Mouse (Mus musculus) CH12.LX (cell line): ENCODE data around the gene Pcbp4. TPM values are rescaled to one million over a fixed set of nuclear protein-coding genes. Genes with fewer than 3 reads are reported as not detected.

Experiments
- DNase-seq: peaks from one replicate; pipeline ENCODE4 v3.0.0-alpha.2; 2013; ENCODE audit errors: extremely low read depth
- H3K27ac ChIP-seq: 2 replicates; pipeline ENCODE4 v1.5.1; 2012; ENCODE audit warnings: low read depth, mild to moderate bottlenecking, control low read depth, moderate library complexity; ENCODE audit not compliant: insufficient read depth
- H3K27me3 ChIP-seq: replicated peaks from 2 replicates; pipeline ENCODE3; 2012; ENCODE audit warnings: inconsistent platforms
- H3K36me3 ChIP-seq, 2 experiments: replicated peaks in 1 of 2; 2 replicates each; pipeline versions ENCODE3 to v1.6.1; 2012; ENCODE audit warnings: inconsistent platforms in 1 of 2, low read length in 1 of 2, mild to moderate bottlenecking in 1 of 2, mixed read lengths in 1 of 2, moderate library complexity in 1 of 2; ENCODE audit not compliant: control insufficient read depth in 1 of 2, insufficient read depth in 1 of 2
- H3K4me1 ChIP-seq, 2 experiments: 2 replicates each; pipeline ENCODE4 v1.6.1; 2012; ENCODE audit warnings: inconsistent platforms in 1 of 2, moderate library complexity in 1 of 2; ENCODE audit not compliant: insufficient read depth in 2 of 2, control insufficient read depth in 1 of 2
- H3K4me2 ChIP-seq: 2 replicates; pipeline ENCODE4 v1.6.1; 2012; ENCODE audit warnings: low read depth, mild to moderate bottlenecking, control low read depth; ENCODE audit not compliant: poor library complexity, insufficient read depth, severe bottlenecking
- H3K4me3 ChIP-seq, 3 experiments: fragments of 150-350 bp in 1 of 3; sonication (generic) in 1 of 3; replicated peaks in 1 of 3; 2 replicates each; pipeline versions ENCODE3 to v1.5.1; 2011 to 2012; ENCODE audit warnings: low read depth in 2 of 3, low read length in 2 of 3, mild to moderate bottlenecking in 2 of 3, moderate library complexity in 2 of 3, control low read depth in 1 of 3, improper control_type of control experiment in 1 of 3, inconsistent platforms in 1 of 3, mixed read lengths in 1 of 3; ENCODE audit not compliant: poor library complexity in 1 of 3
- H3K79me2 ChIP-seq: replicated peaks from 2 replicates; pipeline ENCODE4 v1.6.1; 2012; ENCODE audit warnings: mild to moderate bottlenecking, moderate library complexity; ENCODE audit not compliant: control insufficient read depth, poor library complexity, insufficient read depth, severe bottlenecking; ENCODE audit errors: extremely low read depth
- H3K9ac ChIP-seq: 2 replicates; pipeline ENCODE4 v1.6.1; 2012; ENCODE audit warnings: low read depth, mild to moderate bottlenecking, control low read depth, moderate library complexity; ENCODE audit not compliant: insufficient read depth
- H3K9me3 ChIP-seq: replicated peaks from 2 replicates; pipeline ENCODE3; 2012; ENCODE audit warnings: low read length, inconsistent platforms, mixed read lengths
- BHLHE40 ChIP-seq: IDR thresholded peaks from 2 replicates; pipeline ENCODE4 v1.6.1; 2011; ENCODE audit warnings: mild to moderate bottlenecking, low read depth, low read length, improper control_type of control experiment
- CHD1 ChIP-seq: IDR thresholded peaks from 2 replicates; pipeline ENCODE4 v1.6.1; 2012; ENCODE audit warnings: low read depth, low read length, improper control_type of control experiment, inconsistent platforms
- CHD2 ChIP-seq: IDR thresholded peaks from 2 replicates; pipeline ENCODE4 v1.6.1; 2011; ENCODE audit warnings: low read length, improper control_type of control experiment
- CTCF ChIP-seq, 2 experiments: IDR thresholded peaks in 1 of 2; conservative IDR thresholded peaks in 1 of 2; 2 replicates each; pipeline ENCODE4 v1.5.1; 2011 to 2012; ENCODE audit warnings: low read depth in 2 of 2, low read length in 2 of 2, improper control_type of control experiment in 1 of 2, inconsistent platforms in 1 of 2, mild to moderate bottlenecking in 1 of 2, moderate library complexity in 1 of 2
- E2F4 ChIP-seq: IDR thresholded peaks from 2 replicates; pipeline ENCODE4 v1.6.1; 2011; ENCODE audit warnings: low read depth, low read length, improper control_type of control experiment; ENCODE audit not compliant: insufficient replicate concordance
- EP300 ChIP-seq: IDR thresholded peaks from 2 replicates; pipeline ENCODE4 v1.6.1; 2011; ENCODE audit warnings: low read length, improper control_type of control experiment
- GABPA ChIP-seq: IDR thresholded peaks from 2 replicates; pipeline ENCODE4 v1.6.1; 2012; ENCODE audit warnings: low read depth, low read length, improper control_type of control experiment, inconsistent platforms; ENCODE audit not compliant: insufficient replicate concordance
- KAT2A ChIP-seq: IDR thresholded peaks from 2 replicates; pipeline ENCODE4 v1.6.1; 2012; ENCODE audit warnings: low read length, improper control_type of control experiment, inconsistent platforms; ENCODE audit not compliant: insufficient replicate concordance
- MEF2A ChIP-seq: IDR thresholded peaks from 2 replicates; pipeline ENCODE4 v1.6.1; 2014; ENCODE audit warnings: low read depth, mild to moderate bottlenecking, inconsistent platforms, low read length, improper control_type of control experiment, borderline replicate concordance
- MXI1 ChIP-seq: IDR thresholded peaks from 2 replicates; pipeline ENCODE4 v1.6.1; 2011; ENCODE audit warnings: mild to moderate bottlenecking, low read depth, low read length, improper control_type of control experiment
- MYC ChIP-seq: IDR thresholded peaks from 2 replicates; pipeline ENCODE4 v1.6.1; 2011; ENCODE audit warnings: low read depth, mild to moderate bottlenecking, improper control_type of control experiment, low read length
- PAX5 ChIP-seq: IDR thresholded peaks from 2 replicates; pipeline ENCODE4 v1.6.1; 2012; ENCODE audit warnings: low read length, inconsistent platforms, mixed read lengths
- POLR2AphosphoS2 ChIP-seq: IDR thresholded peaks from 2 replicates; pipeline ENCODE4 v1.6.1; 2011; ENCODE audit warnings: low read depth, low read length, improper control_type of control experiment
- RAD21 ChIP-seq: IDR thresholded peaks from 2 replicates; pipeline ENCODE4 v1.6.1; 2011; ENCODE audit warnings: low read depth, mild to moderate bottlenecking, low read length, improper control_type of control experiment, moderate library complexity
- RCOR1 ChIP-seq: conservative IDR thresholded peaks from 2 replicates; pipeline ENCODE4 v1.6.1; 2012; ENCODE audit warnings: low read depth, mild to moderate bottlenecking, inconsistent platforms, low read length, improper control_type of control experiment
- SIN3A ChIP-seq: IDR thresholded peaks from 2 replicates; pipeline ENCODE4 v1.6.1; 2012; ENCODE audit warnings: low read length, improper control_type of control experiment, inconsistent platforms
- UBTF ChIP-seq: IDR thresholded peaks from 2 replicates; pipeline ENCODE4 v1.6.1; 2012; ENCODE audit warnings: low read depth, mild to moderate bottlenecking, inconsistent platforms, low read length, improper control_type of control experiment, moderate library complexity
- USF1 ChIP-seq: IDR thresholded peaks from 2 replicates; pipeline ENCODE4 v1.6.1; 2014; ENCODE audit warnings: low read depth, mild to moderate bottlenecking, inconsistent platforms, low read length, improper control_type of control experiment
- USF2 ChIP-seq: conservative IDR thresholded peaks from 2 replicates; pipeline ENCODE4 v1.6.1; 2011; ENCODE audit warnings: low read depth, low read length, improper control_type of control experiment
- ZMIZ1 ChIP-seq: IDR thresholded peaks from 2 replicates; pipeline ENCODE4 v1.6.1; 2012; ENCODE audit warnings: low read depth, mild to moderate bottlenecking, inconsistent platforms, low read length, improper control_type of control experiment
- dilution Hi-C: fragments of 300-500 bp; cut with MboI; formaldehyde crosslinking; loops from 2 replicates; pipeline ENCODE4 v1.14.3; 2020; ENCODE audit warnings: low sequenced_read_pairs; ENCODE audit not compliant: extremely low pct_unique_long_range_greater_than_20kb, extremely low pct_ligation_motif_present
- in situ Hi-C: fragments of 300-500 bp; cut with MboI; formaldehyde crosslinking; loops from 3 replicates; pipeline ENCODE4 v1.14.3; 2019; ENCODE audit warnings: low sequenced_read_pairs, low pct_ligation_motif_present, low pct_unique_long_range_greater_than_20kb, mixed read lengths
- polyA plus RNA-seq: library from polyadenylated mRNA; unstranded; fragments of >175 nt; gene quantifications from 2 replicates; pipeline ENCODE4 v1.2.1, GENCODE M21; 2012; ENCODE audit warnings: low read depth; ENCODE audit not compliant: insufficient read length
- total RNA-seq, 2 experiments: library from RNA; depleted of rRNA; stranded (reverse); fragments of 300-350 nt in 1 of 2; fragments of >200 nt in 1 of 2; gene quantifications; 2 replicates each; pipeline ENCODE4 v1.2.3; 2012 to 2014

Pcbp4 gene
- total and polyA plus RNA-seq, 3 experiments = 44.0 to 54.2 (median 44.1) TPM

- TF ChIP-seq USF1 (no peak), MXI1 (no peak), BHLHE40 (no peak), SIN3A (no peak), UBTF (no peak), MEF2A (no peak), CTCF (conservative IDR thresholded peaks at IDR 0.05 in 1 of 2, IDR thresholded peaks at IDR 0.05 in 1 of 2; ENCODE audit: low read depth in 2 of 2, low read length in 2 of 2) (no peak), RAD21 (no peak), EP300 (no peak), PAX5 (no peak), POLR2AphosphoS2 (no peak), CHD1 (no peak), GABPA (no peak), ZMIZ1 (no peak)
- dilution Hi-C loops (no loop called here), in situ Hi-C loops (no loop called here)
- Histone ChIP-seq H3K9ac (no peak overlapping the region), H3K9me3 (peaks cover 12% of the 10 kb centered on the region), H3K4me1 (peaks cover 0 to 26% of the 10 kb centered on the region in 2 experiments; a peak in 3 of 4 replicates), H3K27me3 (no peaks in the 10 kb centered on the region), H3K27ac (no peak overlapping the region), H3K4me3 (no peak overlapping the region), H3K79me2 (no peaks in the 10 kb centered on the region), H3K36me3 (peaks cover 12 to 53% of the 10 kb centered on the region in 2 experiments), H3K4me2 (no peak overlapping the region)
- no peak for DNase-seq
These were observed 16.7 kb downstream of the Pcbp4 start for GRCm38 (mm10) chr9:106469776-106470175.

DNA sequence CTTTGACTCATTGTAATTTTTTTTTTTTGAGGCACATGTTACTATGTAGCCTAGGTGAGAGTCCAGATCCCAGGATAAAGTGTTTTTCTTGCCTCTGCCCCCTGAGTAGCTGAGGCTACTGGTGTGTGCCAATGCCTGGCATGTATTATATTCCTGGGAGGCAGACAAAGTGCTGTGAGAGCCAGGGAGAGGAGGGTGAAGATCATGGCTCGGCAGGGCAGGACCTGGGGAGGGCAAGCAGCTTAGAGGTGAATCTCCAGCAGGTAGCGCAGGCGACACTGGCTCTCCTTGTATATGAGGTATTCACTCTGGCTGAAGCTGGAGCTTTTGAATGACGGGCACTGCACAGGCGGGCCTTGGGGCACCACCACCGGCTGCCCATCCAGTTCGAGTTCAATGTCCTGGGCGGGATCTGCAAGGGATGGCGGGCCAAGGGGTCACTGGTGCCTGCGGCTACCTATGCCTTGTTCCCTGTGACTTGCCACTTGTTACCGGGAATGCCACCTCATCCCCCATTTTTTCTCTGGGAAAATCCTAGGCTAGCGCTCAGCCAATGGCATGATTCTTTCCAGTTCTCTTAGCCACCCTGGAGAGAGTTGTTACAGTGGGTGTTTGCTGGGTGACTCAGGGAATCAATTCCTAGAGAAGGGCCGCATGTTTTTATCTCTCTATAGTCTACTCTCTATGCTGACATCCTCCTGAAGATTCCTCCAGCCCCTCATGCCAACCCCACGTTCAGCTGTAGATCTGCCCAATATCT is 18.1 kb downstream of the Pcbp4 start:
- H3K27ac ChIP-seq = no peak overlapping the region
- no peak overlapping the region for H3K9ac ChIP-seq
- no peak overlapping the region for H3K4me3 ChIP-seq
- no peak overlapping the region for H3K4me2 ChIP-seq
- no peak for DNase-seq
- H3K36me3 ChIP-seq = peaks cover 2 to 39% of the 10 kb centered on the region in 2 experiments
- dilution Hi-C loops (no loop called here), in situ Hi-C loops (no loop called here)
- H3K9me3 ChIP-seq = no peaks in the 10 kb centered on the region
- H3K4me1 ChIP-seq = peaks cover 0 to 32% of the 10 kb centered on the region in 2 experiments; a peak in 3 of 4 replicates
- no peaks in the 10 kb centered on the region for H3K79me2 ChIP-seq
- TF ChIP-seq USF2 = no peak
- TF ChIP-seq MEF2A = no peak
- TF ChIP-seq UBTF = no peak
- no peak for TF ChIP-seq CHD2
- no peak for TF ChIP-seq E2F4
- no peak for TF ChIP-seq KAT2A
- TF ChIP-seq CHD1 = no peak
- no peak for TF ChIP-seq ZMIZ1
- TF ChIP-seq GABPA = no peak
- no peak for TF ChIP-seq RCOR1
- no peak for TF ChIP-seq MYC
- no peak for TF ChIP-seq SIN3A
- TF ChIP-seq EP300 = no peak
- TF ChIP-seq, all 38 proteins: peak for 0
- H3K27me3 ChIP-seq = no peaks in the 10 kb centered on the region
